Mouse (Mus musculus): Measurements from ENCODE around the gene Tspan11. TPM values are rescaled to one million over a fixed set of nuclear protein-coding genes. Genes with fewer than 3 reads are reported as not detected.

Gene Tspan11
- not detected in 2 replicates for total RNA-seq (2014; fragmentation: Nextera tagmentation)
- total RNA-seq (2017): 0.05 and 0.06 TPM in 2 replicates
- not detected in 2 replicates for polyA plus RNA-seq (2012)

GRCm38 (mm10) chr6:127887511-127888421 is at the start of gene Tspan11:
TSS of gene Tspan11 (plus strand) at chr6:127887589.
- Histone ChIP-seq H3K4me1 (ENCODE audit: insufficient read depth, low read depth, low read length) (no peaks in the 10 kb centered on the region), H3K36me3 (replicated peaks) (no peaks in the 10 kb centered on the region), H3K4me3 (ENCODE audit: low read depth, low read length) (no peak within 1 kb of the TSS; the same call in 1 of the 2 replicates), H3K27me3 (ENCODE audit: insufficient read depth, low read length) (no peaks in the 10 kb centered on the region), H3K9me3 (replicated peaks) (peaks cover 85% of the 10 kb centered on the region)
- DNase-seq (ENCODE audit: low spot score): no peak
- ATAC-seq (ENCODE audit: extremely low read depth, insufficient number of reproducible peaks, low FRiP score, poor library complexity, severe bottlenecking): no peak
- TF ChIP-seq TAL1 (conservative IDR thresholded peaks at IDR 0.05; ENCODE audit: low read depth, low read length) (no peak), GATA1 (IDR thresholded peaks at IDR 0.05; ENCODE audit: borderline replicate concordance, low read length) (no peak), GATA2 (IDR thresholded peaks at IDR 0.05; ENCODE audit: borderline replicate concordance, low read depth, low read length) (no peak), CTCF (IDR thresholded peaks at IDR 0.05; ENCODE audit: low read depth, low read length) (no peak)

GRCm38 (mm10) chr6:127837910-127838309 is 49.5 kb upstream of the Tspan11 start:
- Histone ChIP-seq H3K4me1 (ENCODE audit: insufficient read depth, low read depth, low read length) (no peaks in the 10 kb centered on the region), H3K9me3 (replicated peaks) (peaks cover 66% of the 10 kb centered on the region), H3K36me3 (replicated peaks) (no peaks in the 10 kb centered on the region), H3K4me3 (ENCODE audit: low read depth, low read length) (no peak overlapping the region), H3K27me3 (ENCODE audit: insufficient read depth, low read length) (no peaks in the 10 kb centered on the region)
- no peak for DNase-seq (ENCODE audit: low spot score)
- TF ChIP-seq GATA1 (IDR thresholded peaks at IDR 0.05; ENCODE audit: borderline replicate concordance, low read length): no peak
- no peak for TF ChIP-seq POLR2AphosphoS5 (IDR thresholded peaks at IDR 0.05; ENCODE audit: insufficient replicate concordance, low read depth, low read length)
- no peak for TF ChIP-seq TAL1 (conservative IDR thresholded peaks at IDR 0.05; ENCODE audit: low read depth, low read length)
- TF ChIP-seq GATA2 (IDR thresholded peaks at IDR 0.05; ENCODE audit: borderline replicate concordance, low read depth, low read length): no peak
- no peak for TF ChIP-seq CTCF (IDR thresholded peaks at IDR 0.05; ENCODE audit: low read depth, low read length)
- no peak for ATAC-seq (ENCODE audit: extremely low read depth, insufficient number of reproducible peaks, low FRiP score, poor library complexity, severe bottlenecking)

DNA sequence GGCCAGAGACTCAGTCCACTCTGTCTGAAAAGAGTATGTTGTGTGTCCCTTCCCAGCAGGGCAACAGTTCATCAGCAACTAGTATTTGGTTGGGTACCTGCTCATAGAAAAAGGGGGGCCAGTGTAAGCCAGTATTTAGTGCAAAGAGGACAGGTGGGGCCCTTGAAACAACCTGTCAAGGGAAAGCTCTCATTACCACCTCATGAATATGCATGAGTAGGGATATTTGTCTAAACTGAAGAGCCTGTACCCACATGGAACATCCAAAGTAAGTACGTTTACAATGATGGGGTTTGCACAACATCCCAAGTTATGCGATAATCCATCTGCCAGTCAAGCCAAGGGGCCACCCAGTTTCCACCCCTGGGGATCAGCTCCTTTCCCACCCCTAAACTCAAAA is 47.9 kb upstream of the Tspan11 start:
- peaks cover 54% of the 10 kb centered on the region for H3K9me3 ChIP-seq (replicated peaks)
- DNase-seq (ENCODE audit: low spot score) (no peak), ATAC-seq (ENCODE audit: extremely low read depth, insufficient number of reproducible peaks, low FRiP score, poor library complexity, severe bottlenecking) (no peak)
- H3K4me3 ChIP-seq (ENCODE audit: low read depth, low read length): no peak overlapping the region
- no peaks in the 10 kb centered on the region for H3K36me3 ChIP-seq (replicated peaks)
- no peaks in the 10 kb centered on the region for H3K27me3 ChIP-seq (ENCODE audit: insufficient read depth, low read length)
- TF ChIP-seq GATA1 (IDR thresholded peaks at IDR 0.05; ENCODE audit: borderline replicate concordance, low read length) (no peak), TAL1 (conservative IDR thresholded peaks at IDR 0.05; ENCODE audit: low read depth, low read length) (no peak), POLR2AphosphoS5 (IDR thresholded peaks at IDR 0.05; ENCODE audit: insufficient replicate concordance, low read depth, low read length) (no peak), CTCF (IDR thresholded peaks at IDR 0.05; ENCODE audit: low read depth, low read length) (no peak), GATA2 (IDR thresholded peaks at IDR 0.05; ENCODE audit: borderline replicate concordance, low read depth, low read length) (no peak)
- H3K4me1 ChIP-seq (ENCODE audit: insufficient read depth, low read depth, low read length): no peaks in the 10 kb centered on the region

GRCm38 (mm10) chr6:127840171-127840570 is 47.2 kb upstream of the Tspan11 start:
- no peak for DNase-seq (ENCODE audit: low spot score)
- TF ChIP-seq GATA2 (IDR thresholded peaks at IDR 0.05; ENCODE audit: borderline replicate concordance, low read depth, low read length) (no peak), POLR2AphosphoS5 (IDR thresholded peaks at IDR 0.05; ENCODE audit: insufficient replicate concordance, low read depth, low read length) (no peak), TAL1 (conservative IDR thresholded peaks at IDR 0.05; ENCODE audit: low read depth, low read length) (no peak), GATA1 (IDR thresholded peaks at IDR 0.05; ENCODE audit: borderline replicate concordance, low read length) (no peak), CTCF (IDR thresholded peaks at IDR 0.05; ENCODE audit: low read depth, low read length) (no peak)
- Histone ChIP-seq H3K36me3 (replicated peaks) (no peaks in the 10 kb centered on the region), H3K4me1 (ENCODE audit: insufficient read depth, low read depth, low read length) (no peaks in the 10 kb centered on the region), H3K27me3 (ENCODE audit: insufficient read depth, low read length) (no peaks in the 10 kb centered on the region), H3K9me3 (replicated peaks) (peaks cover 51% of the 10 kb centered on the region), H3K4me3 (ENCODE audit: low read depth, low read length) (no peak overlapping the region)
- ATAC-seq (ENCODE audit: extremely low read depth, insufficient number of reproducible peaks, low FRiP score, poor library complexity, severe bottlenecking): no peak

DNA sequence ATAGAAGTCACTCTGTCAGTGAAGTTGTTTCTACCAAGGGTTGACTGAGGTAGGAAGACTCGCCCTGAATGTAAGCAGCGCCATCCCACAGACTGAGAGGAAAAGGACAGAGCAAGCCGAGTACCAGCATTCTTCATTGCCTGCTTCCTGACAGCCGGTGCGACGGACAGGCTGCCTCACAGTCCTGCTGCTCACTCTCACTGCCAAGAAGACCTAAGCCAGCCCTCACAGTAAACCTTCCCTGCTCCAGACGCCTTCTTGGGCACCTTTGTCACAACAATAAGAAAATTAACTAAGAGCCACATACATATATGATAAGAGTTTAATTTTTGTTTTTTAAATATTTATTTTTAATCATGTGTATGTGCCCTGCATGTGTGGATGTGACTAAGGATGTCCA is 46.1 kb upstream of the Tspan11 start:
- no peak for DNase-seq (ENCODE audit: low spot score)
- no peak for TF ChIP-seq GATA1 (IDR thresholded peaks at IDR 0.05; ENCODE audit: borderline replicate concordance, low read length)
- TF ChIP-seq CTCF (IDR thresholded peaks at IDR 0.05; ENCODE audit: low read depth, low read length): no peak
- no peak for TF ChIP-seq TAL1 (conservative IDR thresholded peaks at IDR 0.05; ENCODE audit: low read depth, low read length)
- no peak for TF ChIP-seq GATA2 (IDR thresholded peaks at IDR 0.05; ENCODE audit: borderline replicate concordance, low read depth, low read length)
- TF ChIP-seq POLR2AphosphoS5 (IDR thresholded peaks at IDR 0.05; ENCODE audit: insufficient replicate concordance, low read depth, low read length): no peak
- Histone ChIP-seq H3K4me3 (ENCODE audit: low read depth, low read length) (no peak overlapping the region), H3K4me1 (ENCODE audit: insufficient read depth, low read depth, low read length) (no peaks in the 10 kb centered on the region), H3K36me3 (replicated peaks) (no peaks in the 10 kb centered on the region), H3K27me3 (ENCODE audit: insufficient read depth, low read length) (no peaks in the 10 kb centered on the region), H3K9me3 (replicated peaks) (peaks cover 53% of the 10 kb centered on the region)
- ATAC-seq (ENCODE audit: extremely low read depth, insufficient number of reproducible peaks, low FRiP score, poor library complexity, severe bottlenecking): no peak

- TF ChIP-seq GATA2 (IDR thresholded peaks at IDR 0.05; ENCODE audit: borderline replicate concordance, low read depth, low read length) (no peak), CTCF (IDR thresholded peaks at IDR 0.05; ENCODE audit: low read depth, low read length) (no peak), TAL1 (conservative IDR thresholded peaks at IDR 0.05; ENCODE audit: low read depth, low read length) (no peak), POLR2AphosphoS5 (IDR thresholded peaks at IDR 0.05; ENCODE audit: insufficient replicate concordance, low read depth, low read length) (no peak), GATA1 (IDR thresholded peaks at IDR 0.05; ENCODE audit: borderline replicate concordance, low read length) (no peak)
- H3K36me3 ChIP-seq (replicated peaks): no peaks in the 10 kb centered on the region
- H3K4me3 ChIP-seq (ENCODE audit: low read depth, low read length): no peak overlapping the region
- H3K27me3 ChIP-seq (ENCODE audit: insufficient read depth, low read length): no peaks in the 10 kb centered on the region
- ATAC-seq (ENCODE audit: extremely low read depth, insufficient number of reproducible peaks, low FRiP score, poor library complexity, severe bottlenecking) (no peak), DNase-seq (ENCODE audit: low spot score) (no peak)
- peaks cover 51% of the 10 kb centered on the region for H3K9me3 ChIP-seq (replicated peaks)
- no peaks in the 10 kb centered on the region for H3K4me1 ChIP-seq (ENCODE audit: insufficient read depth, low read depth, low read length)
These were observed 40.9 kb upstream of the Tspan11 start for GRCm38 (mm10) chr6:127846521-127846920.

All from G1E (cell line).